11 mouse cellular contexts compared by ENCODE assay signal in genomic region chr8:125355059-125355509, GRCm38 (mm10).
A peak's percentile ranks its signal among the peaks of the same experiment; 100 is the strongest.
DNase-seq lines count a peak whose midpoint lies in the region; ATAC-seq and TF ChIP-seq lines count a peak whose summit lies in the region.
"Had no signal": no experiment of that assay in that cellular context is flagged by ENCODE, and none has a peak within 500 bp of the region (broad histone marks: within the 10 kb centered on the region; RNA-seq: fewer than 3 reads in every experiment).

No protein-coding gene starts in this region.

- TF ChIP-seq POLR2A in heart, adult 2 months (IDR thresholded peaks at IDR 0.05; ENCODE audit: insufficient read depth, low read depth, low read length), result no peak

- TF ChIP-seq EP300 in heart, adult 2 months (IDR thresholded peaks at IDR 0.05; ENCODE audit: insufficient read depth, low read depth, low read length), result no peak

- no peaks in the 10 kb centered on the region for H3K36me3 ChIP-seq in heart, embryonic 15.5 days
- H3K36me3 ChIP-seq in heart, adult 2 months (ENCODE audit: control insufficient read depth, insufficient read depth, low read length), result no peaks in the 10 kb centered on the region
- no peaks in the 10 kb centered on the region for H3K36me3 ChIP-seq in embryonic facial prominence, embryonic 10.5 days (replicated peaks)
- no peaks in the 10 kb centered on the region for H3K36me3 ChIP-seq in limb, embryonic 11.5 days (ENCODE audit: control insufficient read depth, insufficient read depth, low read length)
- H3K36me3 ChIP-seq: liver, embryonic 12.5 days had no signal

- H3K9me3 ChIP-seq in heart, embryonic 15.5 days (replicated peaks), result no peaks in the 10 kb centered on the region
- 0 out of 2 replicates have a peak, but pooled peaks cover 6% of the 10 kb centered on the region for H3K9me3 ChIP-seq in embryonic facial prominence, embryonic 10.5 days
- peaks cover 3% of the 10 kb centered on the region; the same call in 1 of the 2 replicates for H3K9me3 ChIP-seq in limb, embryonic 11.5 days (ENCODE audit: control insufficient read depth, low read length)

- 78% methylated on average over 7 of the region's 7 CpGs for WGBS in heart, embryonic 15.5 days
- WGBS in heart, adult 2 months, result 86% methylated on average over 7 of the region's 7 CpGs
- 61% methylated on average over 7 of the region's 7 CpGs for WGBS in embryonic facial prominence, embryonic 10.5 days
- 34% methylated on average over 7 of the region's 7 CpGs for WGBS in limb, embryonic 11.5 days

- H3K9ac ChIP-seq in heart, embryonic 15.5 days, result no peak overlapping the region
- H3K9ac ChIP-seq in heart, adult 2 months (ENCODE audit: low read depth, low read length), result no peak overlapping the region
- no peak overlapping the region for H3K9ac ChIP-seq in limb, embryonic 11.5 days (ENCODE audit: low read length)
- H3K9ac ChIP-seq: liver, embryonic 12.5 days had no signal

- no peak for TF ChIP-seq CTCF in heart, adult 2 months (IDR thresholded peaks at IDR 0.05)

- intact Hi-C loops in heart, adult 2 months (cut with DNase I), result no loop called here

- H3K27me3 ChIP-seq in heart, embryonic 15.5 days, result peaks cover 3% of the 10 kb centered on the region; the same call in 1 of the 2 replicates
- H3K27me3 ChIP-seq in heart, adult 2 months (ENCODE audit: control insufficient read depth, insufficient read depth, low read length), result no peaks in the 10 kb centered on the region
- H3K27me3 ChIP-seq in embryonic facial prominence, embryonic 10.5 days (replicated peaks; ENCODE audit: low read depth, poor library complexity, severe bottlenecking), result peaks cover 36% of the 10 kb centered on the region
- H3K27me3 ChIP-seq in limb, embryonic 11.5 days (ENCODE audit: control insufficient read depth, insufficient read depth, low read length), result no peaks in the 10 kb centered on the region
- H3K27me3 ChIP-seq: liver, embryonic 12.5 days had no signal

- no peak for ATAC-seq in heart, embryonic 15.5 days (replicated peaks; ENCODE audit: insufficient number of reproducible peaks, insufficient read depth, low FRiP score, low read depth)
- peak; percentile 61; the same call in 1 of the 2 replicates for ATAC-seq in limb, embryonic 11.5 days (ENCODE audit: insufficient number of reproducible peaks, low FRiP score, low TSS enrichment, low read depth)
- ATAC-seq: liver, embryonic 12.5 days had no signal

- peaks cover 65% of the 10 kb centered on the region for H3K4me1 ChIP-seq in heart, embryonic 15.5 days (replicated peaks)
- peaks cover 5% of the 10 kb centered on the region; the same call in 1 of the 2 replicates for H3K4me1 ChIP-seq in heart, adult 2 months (ENCODE audit: control insufficient read depth, insufficient read depth, low read length)
- H3K4me1 ChIP-seq in embryonic facial prominence, embryonic 10.5 days, result peaks cover 33% of the 10 kb centered on the region
- peaks cover 22% of the 10 kb centered on the region for H3K4me1 ChIP-seq in limb, embryonic 11.5 days (ENCODE audit: control insufficient read depth, insufficient read depth, low read length)

- no peak overlapping the region for H3K4me2 ChIP-seq in heart, embryonic 15.5 days
- H3K4me2 ChIP-seq in limb, embryonic 11.5 days (ENCODE audit: low read depth, severe bottlenecking), result no peak overlapping the region
- H3K4me2 ChIP-seq: liver, embryonic 12.5 days had no signal

- no peak for DNase-seq in heart, adult 2 months
- peak; percentile 70 for DNase-seq in MN1 (ENCODE audit: low spot score)
- DNase-seq in embryonic facial prominence, embryonic 10.5 days (ENCODE audit: low spot score), result peak; percentile 36
- peak; percentile 60 for DNase-seq in limb, embryonic 11.5 days (ENCODE audit: low spot score)
- DNase-seq in lung, postnatal 36 days, result no peak
- DNase-seq in ovary, adult 18-20 months (ENCODE audit: low spot score), result no peak
- DNase-seq: lung, postnatal 14 days; right cerebral cortex, postnatal 4 days had no signal

- H3K4me3 ChIP-seq in heart, embryonic 15.5 days, result no peak overlapping the region
- no peak overlapping the region for H3K4me3 ChIP-seq in heart, adult 2 months
- H3K4me3 ChIP-seq in embryonic facial prominence, embryonic 10.5 days, result no peak overlapping the region
- no peak overlapping the region for H3K4me3 ChIP-seq in limb, embryonic 11.5 days (ENCODE audit: low read depth, low read length)
- H3K4me3 ChIP-seq: liver, embryonic 12.5 days had no signal

- no peaks in the 10 kb centered on the region for H3K79me2 ChIP-seq in heart, adult 2 months (replicated peaks; ENCODE audit: control insufficient read depth, insufficient read depth, low read length)

- H3K27ac ChIP-seq in heart, embryonic 15.5 days, result peak overlapping the region; percentile 33; the same call in 1 of the 2 replicates
- no peak overlapping the region for H3K27ac ChIP-seq in heart, adult 2 months
- H3K27ac ChIP-seq in embryonic facial prominence, embryonic 10.5 days (replicated peaks), result peak overlapping the region; percentile 70
- H3K27ac ChIP-seq in limb, embryonic 11.5 days (replicated peaks; ENCODE audit: low read depth, low read length), result peak overlapping the region; percentile 63
- H3K27ac ChIP-seq: liver, embryonic 12.5 days; stomach, postnatal 0 days had no signal

Comparison
In these comparisons a context has a peak if more than half of its experiments do, and no peak if none do; other contexts are left out.
1. DNase-seq: peak in MN1 (single experiment), embryonic facial prominence, embryonic 10.5 days (single experiment) and limb, embryonic 11.5 days (single experiment); none in heart, adult 2 months (0 of 2), lung, postnatal 36 days (single experiment) and ovary, adult 18-20 months (single experiment).